Comparison of ENCODE assay signal across 8 mouse cellular contexts in genomic region chr1:191224302-191224980, GRCm38 (mm10). TPM values are rescaled to one million over a fixed set of nuclear protein-coding genes. Genes with fewer than 3 reads are reported as not detected.
DNase-seq lines count a peak whose midpoint lies in the region; ATAC-seq and TF ChIP-seq lines count a peak whose summit lies in the region.

No protein-coding gene starts in this region.

- TF ChIP-seq CTCF in midbrain, postnatal 0 days (IDR thresholded peaks at IDR 0.05), result no peak

- peak; percentile 72 for ATAC-seq in embryonic facial prominence, embryonic 13.5 days (ENCODE audit: insufficient number of reproducible peaks, insufficient read depth, low FRiP score, low TSS enrichment, low read depth)
- peak; percentile 92 for ATAC-seq in limb, embryonic 14.5 days (ENCODE audit: low FRiP score, low read depth)
- ATAC-seq in midbrain, postnatal 0 days (ENCODE audit: low FRiP score), result peak; percentile 90

- under 1% methylated on average over 57 of the region's 57 CpGs for WGBS in embryonic facial prominence, embryonic 13.5 days
- WGBS in limb, embryonic 14.5 days, result 1% methylated on average over 57 of the region's 57 CpGs
- under 1% methylated on average over 57 of the region's 57 CpGs for WGBS in midbrain, postnatal 0 days

- H3K27ac ChIP-seq in embryonic facial prominence, embryonic 13.5 days, result peak overlapping the region; percentile 62
- peak overlapping the region; percentile 58 for H3K27ac ChIP-seq in limb, embryonic 14.5 days (replicated peaks; ENCODE audit: low read depth, low read length)
- H3K27ac ChIP-seq in midbrain, postnatal 0 days (ENCODE audit: low read depth, low read length), result peak overlapping the region; percentile 65

- no peaks in the 10 kb centered on the region for H3K9me3 ChIP-seq in embryonic facial prominence, embryonic 13.5 days
- H3K9me3 ChIP-seq in limb, embryonic 14.5 days (ENCODE audit: control insufficient read depth, low read length), result no peaks in the 10 kb centered on the region
- H3K9me3 ChIP-seq in midbrain, postnatal 0 days (ENCODE audit: low read length), result no peaks in the 10 kb centered on the region

- no peaks in the 10 kb centered on the region for H3K36me3 ChIP-seq in embryonic facial prominence, embryonic 13.5 days
- no peaks in the 10 kb centered on the region for H3K36me3 ChIP-seq in limb, embryonic 14.5 days (ENCODE audit: control insufficient read depth, insufficient read depth, low read length)
- H3K36me3 ChIP-seq in midbrain, postnatal 0 days (ENCODE audit: insufficient read depth, low read length), result no peaks in the 10 kb centered on the region

- peak; percentile 92 for DNase-seq in 3134 (ENCODE audit: extremely low read depth, insufficient read length, low spot score)
- peak; percentile 94 to 96 for DNase-seq in adrenal gland, postnatal 36 days
- peak; percentile 96 for DNase-seq in heart, adult 8-10 months (ENCODE audit: low spot score)
- peak; percentile 94 for DNase-seq in kidney, adult 9 months
- DNase-seq in limb, embryonic 14.5 days (ENCODE audit: low spot score), result peak; percentile 93
- DNase-seq in midbrain, postnatal 0 days (ENCODE audit: low spot score), result peak; percentile 95
- DNase-seq in spleen, postnatal 14 days (ENCODE audit: low spot score in 2 of 2), result peak; percentile 82 to 92

- H3K4me2 ChIP-seq in embryonic facial prominence, embryonic 13.5 days, result peak overlapping the region; percentile 97
- peak overlapping the region; percentile 96 for H3K4me2 ChIP-seq in limb, embryonic 14.5 days (replicated peaks; ENCODE audit: low read depth, low read length, severe bottlenecking)
- peak overlapping the region; percentile 81 for H3K4me2 ChIP-seq in midbrain, postnatal 0 days (ENCODE audit: low read depth, low read length, poor library complexity, severe bottlenecking)

- TF ChIP-seq POLR2A in limb, embryonic 14.5 days (IDR thresholded peaks at IDR 0.05; ENCODE audit: borderline replicate concordance, extremely low read depth, insufficient read depth, insufficient read length), result 0 out of 2 replicates have a peak, but pooled peaks have one; percentile 54

- no peaks in the 10 kb centered on the region for H3K27me3 ChIP-seq in embryonic facial prominence, embryonic 13.5 days
- no peaks in the 10 kb centered on the region for H3K27me3 ChIP-seq in limb, embryonic 14.5 days (ENCODE audit: control insufficient read depth, insufficient read depth, low read length)
- H3K27me3 ChIP-seq in midbrain, postnatal 0 days (ENCODE audit: insufficient read depth, low read length), result no peaks in the 10 kb centered on the region

- peaks cover 18% of the 10 kb centered on the region for H3K4me1 ChIP-seq in embryonic facial prominence, embryonic 13.5 days
- H3K4me1 ChIP-seq in limb, embryonic 14.5 days (ENCODE audit: control insufficient read depth, insufficient read depth, low read length), result peaks cover 11% of the 10 kb centered on the region
- peaks cover 4% of the 10 kb centered on the region; the same call in 1 of the 2 replicates for H3K4me1 ChIP-seq in midbrain, postnatal 0 days (ENCODE audit: insufficient read depth, low read length)

- peak overlapping the region; percentile 77 for H3K4me3 ChIP-seq in embryonic facial prominence, embryonic 13.5 days
- H3K4me3 ChIP-seq in limb, embryonic 14.5 days (replicated peaks; ENCODE audit: low read length), result peak overlapping the region; percentile 80
- H3K4me3 ChIP-seq in midbrain, postnatal 0 days (ENCODE audit: low read depth, low read length), result peak overlapping the region; percentile 76

- H3K9ac ChIP-seq in embryonic facial prominence, embryonic 13.5 days, result peak overlapping the region; percentile 82
- peak overlapping the region; percentile 81 for H3K9ac ChIP-seq in limb, embryonic 14.5 days (ENCODE audit: low read depth, low read length, severe bottlenecking)
- peak overlapping the region; percentile 80 for H3K9ac ChIP-seq in midbrain, postnatal 0 days (replicated peaks; ENCODE audit: low read length, poor library complexity, severe bottlenecking)

RNA-seq across cellular contexts. Expression of gene Atf3, which starts 6.6 kb away (rescaled TPM):
- 10 to 100 TPM in 1 of 2 experiments, 1 to 10 TPM in 1; 4.2 to 11.0 TPM for total RNA-seq in adrenal gland, postnatal 36 days (2021)
- 2.6 and 2.9 TPM in 2 replicates for polyA plus RNA-seq in embryonic facial prominence, embryonic 13.5 days (2015; fragmentation: Nextera tagmentation; extraction: Ambion mirVana)
- total RNA-seq in heart, adult 8-10 months (2022), result 10 to 100 TPM in 1 of 4 experiments, 1 to 10 TPM in 3; 3.0 to 10.3 (median 4.2) TPM
- polyA plus RNA-seq in limb, embryonic 14.5 days (2012; rRNA removed), result 4.4 and 5.0 TPM in 2 replicates
- polyA plus RNA-seq in limb, embryonic 14.5 days (2014; fragmentation: Nextera tagmentation; extraction: Ambion mirVana), result 5.6 and 5.9 TPM in 2 replicates
- 0.80 and 3.5 TPM in 2 replicates for total RNA-seq in midbrain, postnatal 0 days (2014; rRNA removed)
- polyA plus RNA-seq in midbrain, postnatal 0 days (2015; fragmentation: Nextera tagmentation; extraction: Ambion mirVana), result 1.2 and 1.3 TPM in 2 replicates

RNA-seq across cellular contexts. Expression of gene Fam71a, which starts 59.8 kb away (rescaled TPM):
- not detected for total RNA-seq in adrenal gland, postnatal 36 days (2021)
- polyA plus RNA-seq in embryonic facial prominence, embryonic 13.5 days (2015; fragmentation: Nextera tagmentation; extraction: Ambion mirVana), result not detected in 2 replicates
- total RNA-seq in heart, adult 8-10 months (2022), result not detected
- not detected in 2 replicates for polyA plus RNA-seq in limb, embryonic 14.5 days (2012; rRNA removed)
- not detected in 2 replicates for polyA plus RNA-seq in limb, embryonic 14.5 days (2014; fragmentation: Nextera tagmentation; extraction: Ambion mirVana)
- not detected in 2 replicates for total RNA-seq in midbrain, postnatal 0 days (2014; rRNA removed)
- polyA plus RNA-seq in midbrain, postnatal 0 days (2015; fragmentation: Nextera tagmentation; extraction: Ambion mirVana), result not detected in 2 replicates

Comparison
In these comparisons a context has a peak if more than half of its experiments do, and no peak if none do; other contexts are left out.
1. Peak in every context shown above with its lines: DNase-seq, ATAC-seq, H3K4me3 ChIP-seq and H3K27ac ChIP-seq.